Mouse (Mus musculus) bone marrow, adult 2 months (tissue): ENCODE data around the gene Htra2.

Experiments
- CTCF ChIP-seq: fragments of 200-500 bp; IDR thresholded peaks from 2 replicates; pipeline ENCODE4 v1.5.1; 2011; ENCODE audit warnings: low read length, control low read depth; ENCODE audit not compliant: control insufficient read depth, insufficient read depth
- POLR2A ChIP-seq: fragments of 200-500 bp; IDR thresholded peaks from 2 replicates; pipeline ENCODE4 v1.6.1; 2011; ENCODE audit warnings: low read depth, mild to moderate bottlenecking, control low read depth, low read length, borderline replicate concordance; ENCODE audit not compliant: control insufficient read depth

GRCm38 (mm10) chr6:83025221-83025620 lies 29.9 kb downstream of the Htra2 start:
- no peak for TF ChIP-seq POLR2A
- TF ChIP-seq CTCF, result no peak
